Mouse (Mus musculus) right cerebral cortex, postnatal 4 days (tissue): ENCODE measurements around the gene Amacr.
"Not testable (repeated sequence)": the region's sequence is repeated elsewhere in the genome, so short reads cannot be mapped to it uniquely, and the experiment has no call there.

ENCODE experiments used
- DNase-seq: peaks from one replicate; pipeline ENCODE4 v3.0.0-alpha.2; 2022

The Amacr gene

DNA sequence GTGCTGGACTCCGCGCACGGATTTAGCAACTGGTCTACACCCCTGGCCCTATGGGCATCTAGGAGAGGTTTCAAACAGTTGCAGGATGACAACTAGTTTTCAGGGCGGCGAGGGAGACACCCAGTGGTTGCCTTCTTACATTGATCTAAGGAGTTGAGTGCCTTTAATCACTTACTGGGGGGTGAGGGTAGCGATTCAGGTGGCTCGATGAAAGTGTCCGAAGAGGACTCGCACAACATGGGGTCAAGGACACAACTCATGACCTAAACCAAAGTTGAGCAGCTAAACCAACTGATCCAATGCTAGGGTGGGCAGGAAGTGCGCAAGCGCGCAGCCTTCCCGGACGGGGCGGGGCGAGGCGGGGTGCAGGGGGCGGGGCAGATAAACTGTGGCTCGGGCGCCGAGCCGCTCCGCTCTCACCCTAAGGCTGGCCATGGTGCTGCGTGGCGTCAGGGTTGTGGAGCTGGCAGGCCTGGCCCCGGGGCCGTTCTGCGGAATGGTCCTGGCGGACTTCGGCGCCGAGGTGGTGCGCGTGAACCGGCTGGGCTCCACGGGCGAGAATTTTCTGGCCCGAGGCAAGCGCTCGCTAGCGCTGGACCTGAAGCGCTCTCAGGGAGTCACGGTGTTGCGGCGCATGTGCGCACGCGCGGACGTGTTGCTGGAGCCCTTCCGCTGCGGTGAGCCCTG, at the start of gene Amacr:
Gene Amacr (plus strand): TSS at position 380 of the 687 bp plus-strand sequence.
- DNase-seq, result peak; percentile 86

DNA sequence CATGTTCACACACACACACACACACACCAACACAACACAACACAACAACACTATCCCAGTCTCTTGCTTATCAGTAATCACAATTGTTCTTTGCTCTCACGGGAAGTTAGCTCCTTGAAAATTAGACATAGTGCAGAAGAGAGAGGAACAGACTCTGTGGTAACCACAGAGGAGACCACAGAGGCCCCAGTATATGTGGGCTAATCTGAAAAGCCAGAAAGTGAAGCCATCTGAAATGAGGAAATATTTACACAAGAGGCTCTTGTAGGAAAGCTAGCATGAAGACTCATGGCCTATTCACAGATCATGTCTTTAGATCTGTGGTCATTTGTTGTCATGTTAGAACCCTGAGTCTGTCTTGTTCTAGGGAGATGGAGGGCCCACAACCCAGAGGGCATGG, 47.6 kb upstream of the Amacr start:
- DNase-seq, result no peak

DNA sequence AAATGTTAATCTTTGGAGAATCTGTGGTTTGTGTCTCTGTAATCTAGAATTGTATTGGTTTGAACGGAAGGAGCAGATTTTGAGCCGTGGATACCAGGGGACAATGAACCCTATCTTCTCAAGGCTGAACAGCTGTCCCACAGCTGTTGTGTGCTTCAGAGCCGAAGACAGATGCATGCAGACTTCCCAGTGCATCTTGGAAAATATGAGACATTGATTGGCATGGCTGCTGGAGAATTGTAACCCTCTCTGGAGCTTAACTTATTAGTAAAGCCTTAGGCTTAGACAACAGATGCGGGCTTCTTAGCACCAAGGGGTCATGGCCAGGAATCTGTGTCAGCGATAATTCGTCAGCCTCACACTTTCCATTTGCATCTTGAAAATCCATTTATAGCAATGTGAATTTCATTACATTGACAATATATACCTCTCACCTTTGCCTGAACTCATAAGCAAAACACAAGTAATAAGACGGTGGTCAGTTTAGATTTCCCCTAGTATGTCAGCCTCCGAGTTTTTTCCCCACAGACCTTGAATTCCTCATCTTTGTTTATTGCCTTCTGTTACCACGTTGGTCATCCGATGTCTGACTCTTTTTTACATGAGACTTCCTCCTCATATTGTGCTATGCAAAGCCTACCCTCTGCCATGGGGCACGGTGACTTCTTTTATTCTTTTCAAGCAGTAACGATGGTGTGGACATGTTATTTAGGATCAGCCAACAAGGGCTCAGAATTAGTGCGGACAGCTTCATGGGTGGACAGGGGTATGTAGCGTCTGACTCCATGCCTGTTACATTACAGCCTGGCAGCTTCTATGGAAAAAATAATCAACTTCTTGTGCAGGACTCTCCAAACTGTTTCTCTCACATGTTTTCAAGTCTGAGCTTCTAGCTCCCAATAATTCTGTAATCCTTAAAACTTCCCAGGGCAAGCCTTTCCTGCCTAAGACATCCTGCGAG, 41.1 kb upstream of the Amacr start:
- DNase-seq, result no peak

DNA sequence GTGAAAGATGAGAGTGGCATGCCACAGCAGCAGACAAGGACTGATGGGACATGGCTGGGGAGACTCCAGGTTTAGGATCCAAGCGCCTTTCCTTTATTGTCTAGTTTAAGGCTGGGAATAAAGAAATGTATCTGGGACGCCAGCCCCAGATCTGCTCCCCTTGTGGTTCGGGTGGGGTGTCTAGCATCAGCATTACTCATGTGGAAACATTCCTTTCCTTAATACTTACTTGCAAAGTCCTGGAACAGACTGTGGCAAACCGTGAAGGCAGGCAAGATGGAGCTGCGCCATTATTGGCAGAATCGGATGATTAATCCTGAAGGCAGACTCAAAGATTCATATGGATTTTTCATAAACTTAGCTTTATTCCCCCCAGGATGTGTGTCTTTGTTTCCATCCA, 39.7 kb upstream of the Amacr start:
- no peak for DNase-seq

DNA sequence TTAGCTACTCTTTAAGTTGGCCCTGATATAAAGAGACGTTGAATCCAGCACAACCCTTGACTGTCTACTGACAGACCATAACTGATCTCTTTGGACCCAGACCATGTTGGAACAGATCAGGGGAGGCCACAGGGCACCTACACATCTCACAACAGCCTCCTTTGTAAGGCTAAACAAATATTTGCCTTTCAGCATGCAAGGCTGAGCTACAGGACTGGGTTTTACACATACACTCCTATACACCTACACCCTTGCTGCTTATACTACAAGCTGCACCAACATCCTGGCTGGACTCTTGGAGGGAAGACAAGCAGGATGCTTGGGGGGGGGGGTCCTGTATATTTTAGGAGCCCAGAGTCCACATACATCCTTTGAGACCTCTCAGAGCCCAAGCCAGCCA, 33.7 kb upstream of the Amacr start:
- no peak for DNase-seq

DNA sequence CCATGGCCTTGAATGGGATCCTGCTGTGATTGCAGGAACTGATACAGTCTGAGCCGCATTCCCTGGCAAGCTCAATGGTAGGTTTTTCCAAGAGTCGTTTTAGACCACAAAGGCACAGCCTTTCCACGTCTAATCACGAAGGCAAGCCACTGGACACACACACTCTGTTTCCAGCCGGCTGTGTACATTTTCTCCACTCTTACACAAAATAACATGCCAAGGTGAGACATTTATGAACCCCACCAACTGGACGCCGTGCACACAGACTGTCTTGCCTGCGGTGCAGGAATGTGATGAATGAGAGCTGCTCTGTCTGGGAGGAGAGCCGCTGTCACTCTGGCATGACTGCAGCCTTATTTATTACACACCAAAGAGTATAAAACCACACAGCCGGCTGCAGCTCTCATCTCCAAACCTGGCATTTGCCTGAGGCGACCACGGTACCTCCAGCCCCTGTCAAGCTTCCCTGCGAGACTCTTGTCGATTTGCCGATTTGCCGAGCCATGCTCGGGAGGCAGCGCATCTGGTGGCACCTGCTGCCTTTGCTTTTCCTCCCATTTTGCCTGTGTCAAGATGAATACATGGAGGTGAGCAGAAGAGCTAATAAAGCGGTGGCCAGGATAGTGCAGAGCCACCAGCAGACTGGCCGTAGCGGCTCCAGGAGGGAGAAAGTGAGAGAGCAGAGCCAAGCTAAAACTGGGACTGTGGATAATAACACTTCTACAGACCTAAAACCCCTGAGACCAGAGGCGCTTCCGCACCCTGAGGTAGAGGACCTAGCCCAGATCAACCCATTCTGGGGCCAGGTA, 29.4 kb upstream of the Amacr start, which contains the start of gene C1qtnf3:
Gene C1qtnf3 (plus strand): TSS at position 382 of the 809 bp plus-strand sequence.
- DNase-seq, result no peak

DNA sequence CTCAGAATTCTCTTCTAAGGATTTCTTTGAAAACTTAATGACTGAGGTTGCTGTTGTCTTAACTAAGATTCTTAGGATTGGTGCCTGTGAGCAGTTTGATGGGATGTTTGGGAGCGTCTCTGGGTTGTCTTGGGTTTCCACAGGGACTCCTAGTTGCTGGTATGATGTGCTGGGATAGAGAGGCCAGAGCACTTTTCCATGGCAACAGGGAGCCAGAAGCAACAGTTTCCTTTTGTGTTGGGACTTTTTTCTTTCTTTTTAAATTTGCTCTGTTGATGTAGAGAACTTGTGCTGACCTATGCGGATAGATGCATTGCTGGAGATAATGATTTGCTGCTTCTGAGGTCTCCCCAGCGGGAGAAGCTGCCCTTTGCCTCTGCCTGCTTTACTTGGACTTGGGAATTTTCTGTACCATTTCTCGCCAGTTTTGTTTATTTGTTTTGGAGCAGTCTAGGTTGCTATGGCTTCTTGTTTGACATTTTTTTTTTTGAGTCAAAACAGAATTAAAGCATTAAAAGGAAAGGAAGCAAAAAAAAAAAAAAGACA, 28.7 kb upstream of the Amacr start:
- DNase-seq, result no peak

DNA sequence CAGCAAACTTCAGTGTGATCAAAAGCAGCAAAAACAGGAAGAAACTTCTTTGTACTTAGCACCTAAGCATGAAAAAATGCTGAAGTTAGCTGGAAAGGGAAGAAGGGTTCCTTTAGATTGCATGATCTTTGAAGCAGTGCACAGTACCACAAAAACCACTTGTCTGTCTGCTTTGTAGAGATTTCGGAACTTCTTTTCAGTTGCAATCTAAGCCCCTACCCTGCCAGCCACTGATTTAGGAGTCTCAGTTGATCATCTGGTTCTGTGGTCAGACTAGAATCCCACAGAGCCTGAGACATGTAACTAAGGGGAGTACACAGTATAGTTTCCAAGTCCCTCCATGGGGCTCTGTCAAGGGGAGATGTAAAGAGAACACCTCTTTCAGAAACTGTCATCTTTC, 28.1 kb upstream of the Amacr start:
- no peak for DNase-seq

DNA sequence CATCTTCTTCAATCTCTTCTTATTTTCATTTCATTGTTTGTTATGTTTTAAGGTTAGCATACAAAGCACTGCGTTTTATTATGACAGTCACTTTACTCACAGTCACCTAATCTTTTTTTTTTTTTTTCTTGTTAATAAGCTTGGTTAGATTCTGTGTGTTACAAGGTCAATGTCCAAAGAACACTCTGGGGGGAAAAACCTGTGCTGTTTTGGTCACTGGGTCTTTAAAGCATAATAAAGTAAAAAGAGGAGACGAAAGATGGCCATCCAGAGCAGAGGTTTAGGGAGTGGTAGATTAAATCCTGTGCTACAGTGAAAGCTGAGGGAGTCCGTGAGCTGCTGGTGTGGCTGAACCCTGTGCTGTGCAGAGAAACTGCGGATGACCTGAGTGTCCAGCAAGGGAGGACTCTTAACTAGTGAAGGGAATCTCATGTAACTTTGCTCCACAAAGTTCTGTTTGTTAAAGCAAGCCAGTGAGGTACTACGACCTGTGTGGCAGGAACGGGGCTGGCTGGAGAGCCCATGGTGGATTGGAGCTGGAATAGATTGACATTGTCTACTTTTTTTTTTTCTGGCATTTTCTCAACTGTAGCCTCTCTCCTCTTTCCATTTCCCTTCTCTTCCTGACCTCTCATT, 27.1 kb upstream of the Amacr start:
- DNase-seq, result no peak

DNA sequence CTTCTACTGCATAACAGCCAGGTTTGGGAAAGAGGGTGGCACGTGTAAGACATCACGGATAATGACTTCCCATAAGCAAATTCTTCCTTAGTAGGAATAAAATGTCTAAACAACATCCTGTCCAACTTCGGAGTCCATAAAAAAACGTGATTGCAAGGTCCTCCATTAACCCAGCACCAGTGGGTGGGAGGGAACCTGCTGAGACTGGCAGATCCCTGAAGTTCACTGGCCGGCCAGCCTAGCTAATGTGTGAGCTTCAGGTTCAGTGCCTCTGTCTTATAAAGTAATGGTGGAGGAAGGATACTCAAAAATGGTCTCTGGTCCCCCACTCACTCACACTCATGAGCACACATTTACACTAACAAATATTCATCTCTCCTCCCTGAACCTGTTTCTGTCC, 26.4 kb upstream of the Amacr start:
- no peak for DNase-seq

DNA sequence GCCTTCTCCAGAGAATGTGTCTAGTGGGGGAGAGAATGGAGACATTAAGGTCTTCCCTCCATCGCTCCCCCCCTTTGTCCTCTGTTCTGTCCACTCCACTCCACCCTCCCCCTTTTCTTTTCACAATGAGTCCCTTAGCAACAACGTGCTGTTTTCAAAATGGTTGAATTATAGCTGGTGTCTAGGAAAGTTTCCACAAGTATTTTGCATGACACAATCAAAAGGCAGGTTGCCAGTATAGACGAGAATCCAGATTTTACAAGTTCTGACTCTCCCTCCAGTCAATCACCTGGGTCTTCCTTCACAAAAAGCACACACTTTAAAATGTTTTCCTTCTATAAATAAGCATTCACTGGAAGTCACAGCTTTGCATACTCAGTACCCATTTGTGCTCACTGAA, 24.9 kb upstream of the Amacr start:
- no peak for DNase-seq

DNA sequence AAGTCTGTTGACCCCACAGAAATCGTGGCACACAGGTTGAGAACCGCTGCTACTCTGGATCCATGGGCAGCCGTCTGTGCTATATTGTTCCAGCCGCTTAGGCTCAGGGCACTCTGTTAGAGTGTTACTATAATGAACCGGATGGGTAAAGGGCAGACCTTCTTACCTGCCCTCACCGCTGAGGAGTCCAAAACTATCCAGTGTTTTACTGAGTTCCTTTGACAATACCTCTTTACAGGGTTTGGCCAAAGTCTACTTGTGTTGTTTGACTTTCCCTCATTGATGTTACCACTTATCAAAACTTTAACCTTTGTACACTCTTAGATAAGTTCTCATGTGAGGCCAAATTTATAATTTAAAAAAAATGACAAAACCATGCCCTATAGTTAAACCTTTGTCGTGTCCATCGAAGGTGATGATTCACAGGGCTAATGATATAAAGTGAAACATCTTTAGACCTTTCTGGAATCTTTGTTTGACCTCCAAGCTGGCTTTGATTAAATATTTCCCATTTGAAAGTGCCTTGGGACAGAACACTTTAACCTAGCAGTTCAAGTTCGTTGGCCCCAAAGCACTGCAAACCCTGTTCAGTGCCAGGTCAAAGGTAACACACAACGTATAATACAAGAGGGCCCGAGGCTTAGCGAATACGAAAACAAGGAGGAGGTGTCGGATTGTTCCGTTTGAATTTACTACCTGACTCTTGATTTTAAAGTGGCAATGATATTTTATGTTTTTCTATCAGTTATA, 22.1 kb upstream of the Amacr start:
- no peak for DNase-seq

DNA sequence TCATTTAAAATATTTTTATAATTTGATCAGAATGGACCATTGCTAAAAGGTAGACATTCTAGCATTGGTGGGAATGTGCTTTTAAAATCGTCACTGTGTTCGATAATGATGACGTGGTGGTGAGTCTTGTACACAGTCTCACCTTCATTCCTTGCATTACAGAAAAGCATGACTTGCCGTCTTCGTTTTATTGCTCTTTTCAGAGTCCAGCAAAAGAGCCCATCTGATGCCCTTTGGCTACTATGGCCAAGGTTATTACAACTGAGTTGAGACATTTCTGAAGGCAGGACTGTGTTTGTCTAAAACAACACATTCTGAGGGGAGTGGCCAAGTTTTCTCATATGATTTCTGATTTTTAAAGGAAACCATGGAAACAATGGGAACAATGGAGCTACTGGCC, 21.3 kb upstream of the Amacr start:
- no peak for DNase-seq

DNA sequence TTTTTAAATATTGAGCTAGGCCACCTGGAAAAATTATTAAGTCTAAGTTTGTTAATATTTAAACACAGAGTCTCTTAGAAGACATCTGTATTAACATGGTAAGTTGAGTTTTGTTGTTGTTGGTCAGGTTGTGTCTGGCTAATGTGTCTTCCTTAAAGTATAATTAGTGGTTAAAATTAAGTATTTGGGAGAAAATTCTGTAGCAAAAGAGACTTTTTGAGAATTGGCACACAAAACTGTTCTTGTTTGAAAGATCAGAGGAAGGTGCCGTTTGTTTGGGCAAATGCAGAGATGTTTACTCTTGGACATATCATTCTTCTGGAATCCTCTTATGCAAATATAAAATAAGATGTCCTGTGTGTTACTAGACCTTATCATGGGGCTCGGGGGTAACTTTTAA, 19.0 kb upstream of the Amacr start:
- no peak for DNase-seq

DNA sequence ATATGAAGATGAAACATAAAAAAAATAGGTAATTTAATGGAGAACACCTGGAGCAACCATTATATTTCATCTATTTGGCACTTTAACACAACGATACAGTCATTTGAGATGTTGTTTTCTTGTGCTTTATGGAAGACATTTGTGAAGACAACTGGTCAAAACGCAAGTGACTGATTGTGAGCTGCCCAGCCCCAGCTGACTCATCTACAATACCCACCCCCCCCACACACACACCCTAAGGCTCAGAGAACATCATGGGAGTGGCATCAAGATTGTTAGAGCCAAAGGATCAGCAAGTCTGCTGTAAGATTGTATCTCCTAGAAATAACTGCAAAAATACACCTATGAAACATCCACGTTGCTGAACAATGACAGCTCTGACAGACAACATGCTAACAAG, 12.1 kb upstream of the Amacr start:
- DNase-seq, result no peak

DNA sequence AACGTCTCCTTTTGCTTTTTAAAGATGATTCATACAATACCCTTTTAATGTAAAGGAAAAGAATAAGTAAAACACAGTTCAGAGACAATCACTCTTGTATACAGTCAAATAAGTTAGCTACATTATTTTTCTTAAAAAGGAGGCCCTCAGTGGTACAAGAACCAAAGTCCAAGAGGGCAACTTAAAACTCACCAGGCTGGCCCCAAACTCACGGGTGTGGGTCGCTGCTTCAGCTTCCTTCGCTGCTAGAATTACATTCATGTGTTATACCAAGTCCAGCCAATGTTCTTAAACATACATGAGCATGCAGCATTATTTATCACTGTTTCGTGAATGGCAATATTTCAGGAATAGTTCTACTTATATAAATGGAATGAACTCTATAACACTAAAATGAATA, 10.8 kb upstream of the Amacr start:
- DNase-seq, result no peak

DNA sequence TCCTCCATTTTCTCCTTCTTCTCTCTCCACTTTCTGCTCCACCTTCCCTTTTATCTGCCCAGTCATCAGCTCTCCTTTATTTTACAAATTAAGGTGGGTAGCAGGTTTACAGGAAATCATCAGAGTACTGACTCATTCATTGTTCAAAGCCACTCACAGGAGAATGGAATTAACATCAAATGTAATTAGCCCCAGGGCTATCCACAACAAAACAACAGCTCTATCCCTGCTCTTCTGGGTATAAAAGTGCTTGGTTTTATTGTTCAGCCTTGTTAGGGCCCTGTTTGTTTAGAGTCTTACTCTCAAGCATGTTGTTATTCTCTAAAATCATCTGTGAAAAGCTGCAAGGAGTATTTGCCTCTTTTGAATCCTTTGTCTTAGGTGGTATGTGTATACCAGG, 4.4 kb upstream of the Amacr start:
- no peak for DNase-seq

DNA sequence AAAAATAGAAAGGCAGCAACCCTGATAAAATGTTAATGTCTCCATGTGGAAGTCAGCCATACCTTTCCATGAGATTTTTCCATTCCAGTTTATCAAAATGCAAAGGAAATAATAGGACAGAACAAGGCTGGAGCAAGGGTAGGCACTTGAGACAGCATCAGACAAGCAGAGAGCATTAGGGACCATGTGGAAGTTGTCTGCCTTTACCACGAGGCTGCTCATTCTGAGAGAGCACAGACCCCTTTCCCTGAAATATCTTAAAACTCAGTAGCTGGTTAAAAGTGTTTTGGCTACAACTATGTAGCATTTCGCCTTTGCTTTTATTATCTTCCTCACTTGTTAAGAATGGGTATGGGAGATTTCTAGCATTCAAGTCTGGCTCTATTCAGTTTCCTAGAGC, 844 bp upstream of the Amacr start:
- no peak for DNase-seq

DNA sequence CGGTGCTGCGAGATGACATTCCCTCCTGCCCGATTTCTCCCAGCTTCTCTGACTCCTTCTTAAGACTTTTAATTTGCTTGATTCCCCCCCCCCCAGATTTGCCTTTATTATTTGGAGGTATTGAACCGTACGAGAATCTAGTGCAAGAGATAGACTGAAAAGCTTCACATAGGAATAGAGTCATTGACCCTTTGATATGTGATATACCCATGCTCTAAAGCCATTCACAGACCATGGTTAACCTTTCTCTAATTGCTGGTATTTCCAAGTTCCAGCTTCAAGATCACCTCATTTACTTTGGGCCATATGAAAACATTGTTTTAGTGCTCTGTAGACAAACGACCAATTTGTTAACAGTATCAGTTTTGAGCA, 494 bp downstream of the Amacr start:
- no peak for DNase-seq

DNA sequence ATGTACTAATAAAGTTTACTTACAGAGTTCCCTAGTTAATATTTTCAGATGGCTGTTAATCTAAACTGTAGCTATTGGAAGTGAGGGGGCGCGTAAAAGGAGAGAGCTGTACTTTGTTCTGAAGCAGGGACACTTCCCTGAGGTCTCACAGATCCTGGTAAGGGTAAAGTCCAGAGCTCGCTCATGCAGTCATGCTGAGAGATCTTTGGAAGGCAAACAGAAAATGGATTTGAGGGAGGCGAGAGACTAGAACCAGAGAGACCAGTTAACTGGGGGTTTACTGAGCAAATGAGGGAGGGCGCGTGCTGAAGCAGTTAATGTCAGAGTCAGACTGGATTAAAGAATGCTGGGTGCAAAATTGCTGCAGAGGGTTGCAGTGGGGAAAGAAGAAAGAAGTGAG, 4.2 kb downstream of the Amacr start:
- DNase-seq, result no peak

DNA sequence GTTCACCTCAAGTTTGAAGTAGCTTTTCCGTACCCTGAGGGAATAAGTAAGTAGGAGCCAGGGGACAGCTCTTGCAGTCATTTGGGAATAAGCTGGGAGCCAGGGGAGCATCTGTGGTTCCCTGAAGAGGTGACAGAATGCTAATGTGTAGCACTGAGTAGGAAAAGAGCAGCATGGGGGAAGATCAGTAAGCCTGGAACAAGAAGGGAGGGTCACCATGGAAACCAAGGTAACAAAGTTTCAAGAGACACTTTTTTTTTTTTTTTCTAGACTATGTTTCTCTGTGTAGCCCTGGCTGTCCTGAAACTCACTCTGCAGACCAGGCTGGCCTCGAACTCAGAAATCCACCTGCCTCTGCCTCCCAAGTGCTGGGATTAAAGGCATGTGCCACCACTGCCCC, 4.9 kb downstream of the Amacr start:
- DNase-seq, result not testable (repeated sequence)

DNA sequence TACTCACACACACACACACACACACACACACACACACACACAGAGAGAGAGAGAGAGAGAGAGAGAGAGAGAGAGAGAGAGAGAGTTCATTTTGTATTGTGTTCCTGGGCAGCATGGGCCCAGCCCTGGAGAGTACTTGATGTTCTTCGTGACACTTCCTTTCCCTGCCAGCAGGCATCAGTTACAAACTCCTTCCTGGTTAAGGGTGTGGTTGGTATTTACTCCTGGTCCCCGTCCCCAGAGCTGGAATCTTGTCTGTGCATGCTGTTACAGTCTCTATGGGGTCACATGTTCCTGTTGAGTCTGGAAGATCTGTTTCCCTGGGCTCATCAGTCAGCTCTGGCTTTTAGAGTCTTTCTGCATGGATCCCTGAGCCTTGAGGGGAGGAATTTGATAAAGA, 8.9 kb downstream of the Amacr start:
- no peak for DNase-seq
